Mouse (Mus musculus): ENCODE results near the gene Rhbdf2. TPM values are rescaled to one million over a fixed set of nuclear protein-coding genes. Genes with fewer than 3 reads are reported as not detected.
A peak's percentile ranks its signal among the peaks of the same experiment; 100 is the strongest.
"Not testable (repeated sequence)": the region's sequence is repeated elsewhere in the genome, so short reads cannot be mapped to it uniquely, and the experiment has no call there.

Gene Rhbdf2
- total RNA-seq, 2 experiments from 2014 or later, result 7.4 to 9.1 TPM

GRCm38 (mm10) chr11:116620559-116621253 lies 6.1 kb downstream of the Rhbdf2 start:
- DNase-seq (ENCODE audit: low spot score in 2 of 2), result no peak

- DNase-seq (ENCODE audit: low spot score in 2 of 2), result no peak
These were observed 6.7 kb downstream of the Rhbdf2 start for GRCm38 (mm10) chr11:116620073-116620472.

GRCm38 (mm10) chr11:116619561-116619960 lies 7.3 kb downstream of the Rhbdf2 start:
- DNase-seq (ENCODE audit: low spot score in 2 of 2), result no peak

DNA sequence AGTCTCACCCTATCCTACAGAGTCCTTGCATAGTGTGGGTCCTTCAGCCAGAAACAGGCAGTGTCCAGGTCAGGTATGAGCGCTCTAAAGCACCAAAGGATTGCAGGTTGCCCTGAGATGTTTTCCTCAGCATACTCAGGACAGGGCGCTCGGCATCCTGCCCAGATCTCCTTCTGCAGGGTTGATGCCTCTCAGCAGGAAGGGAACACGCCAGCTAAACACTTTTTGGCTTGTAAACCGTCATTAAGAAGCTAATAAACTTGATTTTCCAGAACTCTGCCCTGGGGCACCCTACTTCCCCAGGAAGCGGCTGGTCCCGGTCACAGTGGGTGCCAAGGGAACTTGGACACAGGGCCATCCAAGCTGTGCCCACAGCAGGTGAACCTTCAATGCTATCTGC lies 7.7 kb downstream of the Rhbdf2 start:
- no peak for DNase-seq (ENCODE audit: low spot score in 2 of 2)

GRCm38 (mm10) chr11:116618666-116619065 lies 8.2 kb downstream of the Rhbdf2 start:
- no peak for DNase-seq (ENCODE audit: low spot score in 2 of 2)

DNA sequence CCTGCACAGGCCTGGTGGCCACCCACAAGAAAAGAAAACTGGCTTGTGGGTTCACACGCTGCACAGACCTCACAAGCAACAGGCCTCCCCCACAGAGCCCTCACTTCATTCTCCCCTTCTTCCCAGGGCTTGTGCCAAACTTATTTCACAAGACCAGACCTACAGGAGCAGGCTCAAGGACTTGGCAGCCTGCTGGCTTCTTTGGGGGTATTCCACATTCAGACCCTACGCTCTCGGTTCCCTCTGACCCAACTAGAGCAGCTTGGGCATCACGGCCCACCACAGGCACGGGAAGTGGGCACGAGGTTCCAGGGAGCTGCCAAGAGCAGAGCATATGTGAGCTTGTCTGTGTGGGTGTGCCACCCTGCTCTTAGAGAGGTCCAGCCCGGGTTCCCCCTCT lies 9.2 kb downstream of the Rhbdf2 start:
- no peak for DNase-seq (ENCODE audit: low spot score in 2 of 2)

DNA sequence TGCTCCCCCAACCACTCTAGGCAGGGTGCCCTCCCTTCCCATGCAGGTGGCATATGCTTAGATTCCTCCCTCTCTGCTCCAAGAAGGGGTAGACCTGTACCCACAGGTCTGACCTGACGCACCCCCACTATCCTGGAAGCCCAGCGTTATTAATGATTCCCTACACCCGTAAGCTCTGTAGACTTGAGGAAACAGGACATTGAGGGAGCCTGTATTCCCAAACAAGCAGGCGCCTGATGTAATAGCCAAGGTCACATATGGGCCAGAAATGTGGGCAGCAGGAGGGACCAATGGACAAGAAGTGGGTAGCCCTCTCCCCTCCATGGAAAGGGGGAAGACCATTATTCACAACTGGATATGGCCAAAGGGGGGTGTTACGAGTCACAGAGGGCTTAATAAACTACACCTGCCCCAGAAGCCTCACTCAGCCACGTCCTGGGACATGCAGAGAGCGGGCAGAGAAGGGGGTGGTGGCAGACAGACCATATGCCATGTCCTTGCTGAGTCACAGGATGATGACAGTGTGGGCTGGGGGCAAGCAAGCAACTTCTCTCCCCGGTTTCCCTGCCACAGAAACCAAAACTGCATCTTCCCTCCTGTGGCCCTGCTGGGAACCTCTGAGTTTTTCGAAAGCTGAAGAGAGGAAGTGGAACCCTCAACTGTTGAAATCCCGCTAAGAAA lies 10.2 kb downstream of the Rhbdf2 start:
- DNase-seq (ENCODE audit: low spot score in 2 of 2), result no peak

DNA sequence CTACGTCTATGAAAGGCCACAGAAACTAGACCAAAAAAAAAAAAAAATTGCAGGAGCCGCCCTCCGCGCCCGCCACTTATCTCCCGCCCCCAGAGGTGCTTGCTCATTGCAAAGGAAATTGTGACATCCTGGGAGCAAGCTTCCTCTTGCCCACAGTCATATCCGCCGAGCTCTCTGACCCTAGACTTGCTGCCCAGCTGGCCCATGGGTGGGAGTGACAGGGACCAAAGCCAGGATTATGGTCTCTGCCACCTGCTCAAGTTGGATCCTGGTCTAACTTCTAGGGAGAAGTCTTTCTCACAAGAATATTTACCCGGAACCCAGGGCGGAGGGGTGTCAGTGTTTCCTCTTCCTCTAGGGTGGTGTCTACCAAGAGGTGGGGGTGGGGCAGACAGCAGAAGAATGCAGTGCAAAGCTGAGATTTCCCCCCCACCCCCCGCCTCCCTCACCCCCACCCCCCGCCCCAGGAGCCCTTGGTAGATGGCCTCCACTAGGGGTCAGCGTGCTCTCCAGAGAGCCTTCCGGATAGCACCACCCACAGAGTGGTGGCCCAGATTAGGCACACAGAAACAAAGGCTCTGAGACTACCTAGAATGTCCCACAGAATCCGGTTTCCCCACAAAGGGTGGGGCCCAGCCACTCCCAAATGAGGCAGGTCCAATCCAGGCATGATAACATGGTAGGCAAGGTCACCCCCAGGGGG lies 10.9 kb downstream of the Rhbdf2 start:
- DNase-seq (ENCODE audit: low spot score in 2 of 2), result no peak

GRCm38 (mm10) chr11:116613234-116613633 lies 13.6 kb downstream of the Rhbdf2 start:
- DNase-seq (ENCODE audit: low spot score in 2 of 2), result no peak

GRCm38 (mm10) chr11:116612554-116612953 lies 14.3 kb downstream of the Rhbdf2 start:
- no peak for DNase-seq (ENCODE audit: low spot score in 2 of 2)

- DNase-seq (ENCODE audit: low spot score in 2 of 2), result no peak
These were observed 14.9 kb downstream of the Rhbdf2 start for GRCm38 (mm10) chr11:116611883-116612282.

- DNase-seq (ENCODE audit: low spot score in 2 of 2), result not testable (repeated sequence)
These were observed 15.7 kb downstream of the Rhbdf2 start for GRCm38 (mm10) chr11:116611168-116611567.

DNA sequence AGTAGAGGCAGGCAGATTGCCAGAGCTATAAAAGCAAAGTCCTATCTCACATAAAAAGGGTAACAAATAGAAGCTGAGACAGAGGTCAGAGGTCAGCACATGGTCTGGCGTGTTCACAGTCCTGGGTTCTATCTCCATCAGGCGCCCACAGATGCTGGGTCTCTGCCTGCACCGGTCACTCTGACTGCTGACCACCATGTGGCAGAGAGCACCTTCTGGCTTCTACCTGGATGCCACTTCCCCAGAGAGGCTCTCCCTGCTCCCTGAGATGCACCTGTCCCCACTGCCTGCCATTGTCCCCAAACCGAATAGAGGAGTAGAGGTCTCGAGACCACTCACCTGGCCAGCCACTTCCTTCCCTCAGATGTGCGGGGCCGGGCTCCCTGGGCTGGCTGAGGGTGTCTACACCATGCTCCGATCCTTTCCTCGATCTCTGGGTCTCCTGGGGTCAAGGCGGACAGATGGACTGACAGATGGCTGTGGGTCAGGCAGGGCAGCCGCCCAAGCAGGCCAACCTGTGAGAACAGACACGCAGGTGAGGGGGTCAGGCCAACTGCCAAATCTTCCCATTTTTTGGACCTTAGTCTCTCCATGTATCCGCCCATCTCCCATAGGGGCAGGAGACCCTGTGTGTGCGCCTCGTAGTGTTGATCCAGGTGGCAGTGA lies 16.7 kb downstream of the Rhbdf2 start:
- no peak for DNase-seq (ENCODE audit: low spot score in 2 of 2)

DNA sequence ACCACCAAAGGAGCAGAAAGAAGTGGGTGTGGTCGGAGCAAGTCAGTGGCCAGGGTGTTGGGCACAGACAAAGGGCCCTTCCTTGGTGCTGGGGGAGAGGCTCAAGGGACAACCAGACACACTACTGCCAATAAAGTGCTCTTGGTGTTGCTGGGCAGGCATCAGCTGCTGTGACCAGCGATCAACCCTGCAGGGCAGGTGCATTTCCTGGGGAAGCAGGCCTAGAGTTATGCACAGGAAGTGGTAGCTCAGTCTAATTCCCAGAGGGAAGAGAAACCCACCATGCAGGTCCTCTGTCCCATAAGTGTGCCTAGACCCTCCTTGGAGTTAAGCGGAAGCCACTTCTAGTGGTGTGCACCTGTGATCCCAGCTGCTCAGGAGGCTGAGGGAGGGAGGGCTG lies 19.1 kb downstream of the Rhbdf2 start:
- no peak for DNase-seq (ENCODE audit: low spot score in 2 of 2)

GRCm38 (mm10) chr11:116604097-116604496 lies 22.7 kb downstream of the Rhbdf2 start:
- DNase-seq (ENCODE audit: low spot score in 2 of 2), result no peak

- DNase-seq (ENCODE audit: low spot score in 2 of 2), result peak in 1 of 2 experiments; percentile 46
These were observed 23.5 kb downstream of the Rhbdf2 start for GRCm38 (mm10) chr11:116603339-116603738.

GRCm38 (mm10) chr11:116602043-116602442 lies 24.8 kb downstream of the Rhbdf2 start:
- no peak for DNase-seq (ENCODE audit: low spot score in 2 of 2)

DNA sequence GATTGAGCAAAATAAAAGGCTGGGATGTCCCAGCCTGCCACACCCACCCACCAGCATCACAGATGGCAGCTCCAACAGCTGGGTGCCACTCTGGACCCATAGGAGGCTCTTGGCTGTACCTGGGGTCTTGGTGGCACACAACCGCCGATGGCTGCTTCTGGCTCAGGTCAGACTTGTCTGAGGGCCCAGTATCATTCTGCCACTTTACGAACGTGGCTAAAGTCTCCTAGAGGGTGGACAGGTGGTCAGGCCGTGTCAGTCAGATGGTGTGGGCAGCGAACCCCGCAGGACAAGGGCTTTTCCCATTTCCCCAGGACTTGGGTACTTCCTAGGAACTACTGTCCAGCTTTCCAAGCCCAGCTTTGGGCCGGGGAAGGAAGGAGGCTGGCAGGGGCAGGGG lies 25.7 kb downstream of the Rhbdf2 start:
- no peak for DNase-seq (ENCODE audit: low spot score in 2 of 2)

GRCm38 (mm10) chr11:116599230-116599629 lies 27.6 kb downstream of the Rhbdf2 start:
- DNase-seq (ENCODE audit: low spot score in 2 of 2), result no peak

DNA sequence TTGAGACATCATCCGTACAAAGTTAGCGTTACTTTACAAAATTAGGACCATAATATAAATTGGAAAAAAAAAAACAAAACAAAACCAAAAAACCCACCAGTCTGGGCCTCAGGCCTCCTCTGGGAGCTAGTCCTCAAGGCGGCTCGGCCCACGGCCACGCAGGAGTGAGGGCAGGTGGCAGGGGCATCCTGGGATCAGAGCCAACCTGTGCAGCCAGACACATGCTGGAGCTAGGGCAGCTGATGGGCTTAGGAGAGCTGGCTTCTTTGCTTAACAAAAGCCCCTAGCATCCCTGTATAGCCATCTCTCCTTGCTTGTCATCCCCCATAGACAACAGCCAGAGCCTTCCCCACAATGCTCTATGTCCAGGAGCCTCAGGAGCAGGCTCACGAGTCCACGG lies 28.6 kb downstream of the Rhbdf2 start:
- DNase-seq (ENCODE audit: low spot score in 2 of 2), result no peak

DNA sequence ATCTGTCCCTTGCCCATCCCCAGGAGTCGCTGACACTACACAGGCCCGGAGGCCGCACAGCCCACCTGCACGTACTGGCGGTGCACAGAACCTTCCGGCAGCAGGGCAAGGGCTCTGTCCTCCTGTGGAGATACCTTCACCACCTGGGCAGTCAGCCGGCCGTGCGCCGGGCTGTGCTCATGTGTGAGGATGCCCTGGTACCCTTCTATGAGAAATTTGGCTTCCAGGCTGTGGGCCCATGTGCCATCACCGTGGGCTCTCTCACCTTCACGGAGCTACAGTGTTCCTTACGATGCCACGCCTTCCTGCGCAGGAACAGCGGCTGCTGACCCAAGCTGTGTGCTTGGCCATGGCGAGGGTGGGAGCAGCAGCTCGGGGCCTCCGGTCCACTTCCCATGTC lies 30.1 kb downstream of the Rhbdf2 start:
- DNase-seq (ENCODE audit: low spot score in 2 of 2), result no peak

GRCm38 (mm10) chr11:116593345-116593744 lies 33.5 kb downstream of the Rhbdf2 start:
- no peak for DNase-seq (ENCODE audit: low spot score in 2 of 2)

Data from gastrocnemius, postnatal 4 days (tissue).